Mouse (Mus musculus) stomach, adult 2 months (tissue): Measurements from ENCODE around the gene Gm379. TPM values are rescaled to one million over a fixed set of nuclear protein-coding genes. Genes with fewer than 3 reads are reported as not detected.

Experiments
- polyA plus RNA-seq: library from polyadenylated mRNA; depleted of rRNA; stranded (reverse); fragments of >200 nt; gene quantifications from 2 replicates; pipeline ENCODE4 v1.2.3, GENCODE M21; 2012; rRNA removed

Gm379 gene
- polyA plus RNA-seq, result not detected in 2 replicates

DNA sequence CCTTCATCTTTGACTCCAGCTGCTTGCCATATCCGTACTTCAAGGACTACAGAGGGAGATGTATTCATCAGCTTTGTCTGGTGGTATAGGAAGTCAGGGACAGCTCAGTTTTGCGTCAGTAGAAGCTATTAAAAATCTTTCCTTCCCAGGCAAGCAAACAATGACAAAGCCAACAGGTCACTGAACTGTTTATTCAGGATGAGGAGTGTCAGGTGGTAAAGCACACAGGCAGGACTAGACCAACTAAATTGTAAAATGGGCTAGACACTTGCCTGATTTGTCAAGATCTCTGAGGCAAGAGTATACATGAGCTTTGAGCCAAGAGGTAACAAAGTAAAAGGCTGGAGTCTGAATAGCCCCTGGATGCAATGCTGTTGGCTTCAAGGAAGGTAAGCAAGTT is at the start of gene Gm379:
Gene Gm379, minus strand, starts transcription at position 7 of the 400 bp plus-strand sequence.

Other genes starting within 250 kb of the Gm379 start
- 0.06 and 0.19 TPM in 2 replicates for gene Brwd3, start 169.5 kb upstream of the Gm379 start, polyA plus RNA-seq